Mouse (Mus musculus) lung, postnatal 0 days (tissue): ENCODE results near the gene Gbx2. TPM values are rescaled to one million over a fixed set of nuclear protein-coding genes. Genes with fewer than 3 reads are reported as not detected.

ENCODE experiments used
- ATAC-seq: fragments of 200-750 bp; cut with Nextera tagmentation; 2 replicates; pipeline ENCODE4 v1.8.0; 2017; ENCODE audit warnings: moderate library complexity
- DNase-seq: peaks from one replicate; pipeline ENCODE4 v3.0.0-alpha.2; 2016; ENCODE audit warnings: low spot score
- H3K27ac ChIP-seq: fragments of 300-500 bp; sonication (generic); 2 replicates; pipeline ENCODE4 v1.5.1; 2014; ENCODE audit warnings: antibody characterized with exemption, mild to moderate bottlenecking, low read length, mixed read lengths
- H3K27me3 ChIP-seq: fragments of 300-500 bp; sonication (generic); replicated peaks from 2 replicates; pipeline ENCODE4 v1.6.1; 2014; ENCODE audit warnings: low read length, mixed read lengths; ENCODE audit not compliant: insufficient read depth
- H3K36me3 ChIP-seq: fragments of 300-500 bp; sonication (generic); 2 replicates; pipeline ENCODE4 v1.6.1; 2014; ENCODE audit warnings: low read length, mixed read lengths; ENCODE audit not compliant: insufficient read depth
- H3K4me1 ChIP-seq: fragments of 300-500 bp; sonication (generic); 2 replicates; pipeline ENCODE4 v1.6.1; 2014; ENCODE audit warnings: antibody characterized with exemption, low read depth, low read length, mixed read lengths; ENCODE audit not compliant: insufficient read depth
- H3K4me2 ChIP-seq: fragments of 300-500 bp; sonication (generic); replicated peaks from 2 replicates; pipeline ENCODE4 v1.6.1; 2014; ENCODE audit warnings: low read depth, mild to moderate bottlenecking, low read length, moderate library complexity, mixed read lengths
- H3K4me3 ChIP-seq: fragments of 300-500 bp; sonication (generic); 2 replicates; pipeline ENCODE4 v1.5.1; 2014; ENCODE audit warnings: low read depth, low read length
- H3K9ac ChIP-seq: fragments of 300-500 bp; sonication (generic); replicated peaks from 2 replicates; pipeline ENCODE4 v1.6.1; 2014; ENCODE audit warnings: low read depth, mild to moderate bottlenecking
- H3K9me3 ChIP-seq: fragments of 300-500 bp; sonication (generic); 2 replicates; pipeline ENCODE4 v1.6.1; 2016; ENCODE audit warnings: low read length, mixed read lengths
- CTCF ChIP-seq: IDR thresholded peaks from 2 replicates; pipeline ENCODE4 v1.5.1; 2016; ENCODE audit warnings: antibody characterized with exemption, mild to moderate bottlenecking
- EP300 ChIP-seq: IDR thresholded peaks from 2 replicates; pipeline ENCODE4 v1.6.1; 2016; ENCODE audit warnings: antibody characterized with exemption, mild to moderate bottlenecking, control low read depth
- WGBS: fragments of 180-500 bp; shearing (Covaris S2); extraction: QIAGEN DNeasy Blood & Tissue Kit; methylation state at CpG from one replicate; pipeline ENCODE4 v1.1.7; 2014; 5-methylcytosine and 5-hydroxymethylcytosine counted together
- polyA plus RNA-seq: library from polyadenylated mRNA; unstranded; fragments of >200 nt; fragmentation: Nextera tagmentation; extraction: Ambion mirVana; gene quantifications from 2 replicates; pipeline ENCODE4 v1.2.1, GENCODE M21; 2015

The Gbx2 gene
- polyA plus RNA-seq, 1 experiment from 2014 or later, result 0.13 TPM

- Histone ChIP-seq H3K27me3 (peaks cover 74% of the 10 kb centered on the region), H3K9me3 (no peaks in the 10 kb centered on the region), H3K4me1 (no peaks in the 10 kb centered on the region; the same call in 1 of the 2 replicates), H3K36me3 (no peaks in the 10 kb centered on the region), H3K4me3 (no peak overlapping the region), H3K9ac (no peak overlapping the region), H3K27ac (no peak overlapping the region), H3K4me2 (no peak overlapping the region)
- no peak for DNase-seq
- no peak for TF ChIP-seq CTCF
- no peak for TF ChIP-seq EP300
- WGBS, result 27% methylated on average over 16 of the region's 16 CpGs
- no peak for ATAC-seq
These were observed 8.6 kb upstream of the Gbx2 start for GRCm38 (mm10) chr1:89939596-89939960.

- DNase-seq (no peak), ATAC-seq (no peak)
- Histone ChIP-seq H3K27me3 (peaks cover 77% of the 10 kb centered on the region), H3K4me2 (no peak overlapping the region), H3K36me3 (no peaks in the 10 kb centered on the region), H3K27ac (no peak overlapping the region), H3K4me3 (no peak overlapping the region), H3K4me1 (no peaks in the 10 kb centered on the region; the same call in 1 of the 2 replicates), H3K9ac (no peak overlapping the region), H3K9me3 (no peaks in the 10 kb centered on the region)
- TF ChIP-seq EP300, result no peak
- TF ChIP-seq CTCF, result peak; percentile 52
- WGBS, result 31% methylated on average over 16 of the region's 16 CpGs
These were observed 8.1 kb upstream of the Gbx2 start for GRCm38 (mm10) chr1:89938884-89939595.

GRCm38 (mm10) chr1:89935493-89936348, 4.7 kb upstream of the Gbx2 start:
- Histone ChIP-seq H3K36me3 (no peaks in the 10 kb centered on the region), H3K4me1 (peaks cover 1% of the 10 kb centered on the region; the same call in 1 of the 2 replicates), H3K27me3 (peaks cover 85% of the 10 kb centered on the region), H3K9me3 (no peaks in the 10 kb centered on the region), H3K27ac (no peak overlapping the region), H3K4me3 (no peak overlapping the region), H3K9ac (no peak overlapping the region), H3K4me2 (no peak overlapping the region)
- DNase-seq, result no peak
- no peak for ATAC-seq
- TF ChIP-seq EP300, result no peak
- 1% methylated on average over 26 of the region's 29 CpGs for WGBS

GRCm38 (mm10) chr1:89934316-89935260, 3.6 kb upstream of the Gbx2 start:
- no peaks in the 10 kb centered on the region for H3K9me3 ChIP-seq
- H3K27ac ChIP-seq, result no peak overlapping the region
- no peaks in the 10 kb centered on the region for H3K36me3 ChIP-seq
- peaks cover 87% of the 10 kb centered on the region for H3K27me3 ChIP-seq
- TF ChIP-seq CTCF (no peak), EP300 (no peak)
- WGBS, result 11% methylated on average over 19 of the region's 19 CpGs
- H3K4me2 ChIP-seq, result no peak overlapping the region
- peaks cover 9% of the 10 kb centered on the region; the same call in 1 of the 2 replicates for H3K4me1 ChIP-seq
- DNase-seq, result no peak
- no peak overlapping the region for H3K4me3 ChIP-seq
- H3K9ac ChIP-seq, result no peak overlapping the region
- no peak for ATAC-seq

GRCm38 (mm10) chr1:89933786-89934185, 2.8 kb upstream of the Gbx2 start:
- no peaks in the 10 kb centered on the region for H3K9me3 ChIP-seq

More at GRCm38 (mm10) chr1:89933786-89934185, 2.8 kb upstream of the Gbx2 start:
- WGBS, result 4% methylated on average over 21 of the region's 21 CpGs
- TF ChIP-seq EP300 (no peak), CTCF (no peak)
- no peak overlapping the region for H3K9ac ChIP-seq
- H3K4me2 ChIP-seq, result no peak overlapping the region
- DNase-seq (no peak), ATAC-seq (no peak)
- H3K4me1 ChIP-seq, result peaks cover 12% of the 10 kb centered on the region; the same call in 1 of the 2 replicates
- no peak overlapping the region for H3K27ac ChIP-seq
- peaks cover 87% of the 10 kb centered on the region for H3K27me3 ChIP-seq
- H3K4me3 ChIP-seq, result no peak overlapping the region
- H3K36me3 ChIP-seq, result no peaks in the 10 kb centered on the region
